Mouse (Mus musculus) mesoderm, embryonic 11.5 days (tissue): ENCODE results near the gene Arhgap45.

Experiments
- DNase-seq: peaks from one replicate; pipeline ENCODE4 v3.0.0-alpha.2; 2012; ENCODE audit warnings: low read depth, low spot score

Arhgap45 gene

GRCm38 (mm10) chr10:79986963-79987362 lies 29.5 kb upstream of the Arhgap45 start:
- peak; percentile 94 for DNase-seq

GRCm38 (mm10) chr10:79987771-79988505 lies 28.5 kb upstream of the Arhgap45 start:
- no peak for DNase-seq

- DNase-seq: peak; percentile 57
Observed at GRCm38 (mm10) chr10:79988506-79989271, 27.8 kb upstream of the Arhgap45 start, which contains the start of gene Cnn2. Gene Cnn2, plus strand, starts transcription at chr10:79988584.

- no peak for DNase-seq
Observed at GRCm38 (mm10) chr10:79989272-79989786, 27.1 kb upstream of the Arhgap45 start.

- DNase-seq: peak; percentile 66
Observed at GRCm38 (mm10) chr10:79989870-79990269, 26.6 kb upstream of the Arhgap45 start.

GRCm38 (mm10) chr10:79991099-79991498 lies 25.4 kb upstream of the Arhgap45 start:
- DNase-seq: no peak

GRCm38 (mm10) chr10:79991548-79991947 lies 24.9 kb upstream of the Arhgap45 start:
- no peak for DNase-seq

GRCm38 (mm10) chr10:79994397-79995115 lies 21.9 kb upstream of the Arhgap45 start:
- no peak for DNase-seq

- no peak for DNase-seq
Observed at GRCm38 (mm10) chr10:79995636-79996035, 20.8 kb upstream of the Arhgap45 start.

GRCm38 (mm10) chr10:79996272-79997033 lies 20.0 kb upstream of the Arhgap45 start, which contains the start of gene Abca7:
Gene Abca7, plus strand, starts transcription at chr10:79996494.
- DNase-seq: peak; percentile 97

- DNase-seq: peak; percentile 95
Observed at GRCm38 (mm10) chr10:79997034-79997760, 19.3 kb upstream of the Arhgap45 start.

GRCm38 (mm10) chr10:79997819-79998218 lies 18.6 kb upstream of the Arhgap45 start:
- DNase-seq: no peak

- no peak for DNase-seq
Observed at GRCm38 (mm10) chr10:80001945-80002344, 14.5 kb upstream of the Arhgap45 start.

GRCm38 (mm10) chr10:80002829-80003228 lies 13.6 kb upstream of the Arhgap45 start:
- no peak for DNase-seq

GRCm38 (mm10) chr10:80003374-80004232 lies 12.8 kb upstream of the Arhgap45 start:
- no peak for DNase-seq

GRCm38 (mm10) chr10:80004233-80004705 lies 12.2 kb upstream of the Arhgap45 start:
- no peak for DNase-seq

- DNase-seq: no peak
Observed at GRCm38 (mm10) chr10:80011740-80012139, 4.7 kb upstream of the Arhgap45 start.

GRCm38 (mm10) chr10:80013609-80014008 lies 2.8 kb upstream of the Arhgap45 start:
- no peak for DNase-seq
